Mouse (Mus musculus): ENCODE measurements around the gene Phkg1.

The Phkg1 gene

GRCm38 (mm10) chr5:129844848-129845247, 53.5 kb downstream of the Phkg1 start:
- DNase-seq (ENCODE audit: low read depth, low spot score), result no peak
